Mouse (Mus musculus) adrenal gland, adult 18-20 months (tissue): ENCODE data around the gene Dspp. TPM values are rescaled to one million over a fixed set of nuclear protein-coding genes. Genes with fewer than 3 reads are reported as not detected.

Experiments
- DNase-seq, 2 experiments: peaks; one replicate each; pipeline ENCODE4 v3.0.0; 2021 to 2022; ENCODE audit warnings: low spot score in 2 of 2
- long read RNA-seq, 2 experiments: library from polyadenylated mRNA; stranded (forward); transcript quantifications; one replicate each; pipeline ENCODE4 v2.0.0; 2021
- total RNA-seq, 2 experiments: library from RNA; stranded (reverse); gene quantifications; 1 replicate in 1 of 2; 2 replicates in 1 of 2; pipeline ENCODE4 v1.2.3; 2021

Dspp gene
- not detected for total RNA-seq
- long read RNA-seq, experiment 1: 0 reads
- long read RNA-seq, experiment 2: 0 reads

DNA sequence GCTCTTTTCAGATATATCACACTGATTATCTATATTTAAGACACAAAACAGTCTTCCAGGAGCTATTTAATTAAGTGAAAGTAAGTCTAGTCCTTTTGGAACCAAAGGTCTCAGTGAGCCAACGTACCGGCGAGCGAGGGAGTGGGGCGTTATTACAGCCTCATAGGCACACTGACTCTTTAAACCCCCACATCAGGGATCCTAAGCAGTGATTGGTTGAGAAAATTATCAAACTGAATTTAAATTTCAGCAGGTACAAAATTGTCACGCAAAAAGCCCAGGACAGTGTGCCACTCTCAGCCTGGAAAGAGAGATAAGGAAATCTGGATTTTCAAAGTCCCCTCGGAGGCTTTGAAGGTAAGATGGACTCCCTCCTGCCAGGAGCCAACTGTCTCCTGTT lies at the start of gene Dspp:
TSS of gene Dspp (plus strand) at position 301 of the 400 bp plus-strand sequence.
- DNase-seq: no peak

DNA sequence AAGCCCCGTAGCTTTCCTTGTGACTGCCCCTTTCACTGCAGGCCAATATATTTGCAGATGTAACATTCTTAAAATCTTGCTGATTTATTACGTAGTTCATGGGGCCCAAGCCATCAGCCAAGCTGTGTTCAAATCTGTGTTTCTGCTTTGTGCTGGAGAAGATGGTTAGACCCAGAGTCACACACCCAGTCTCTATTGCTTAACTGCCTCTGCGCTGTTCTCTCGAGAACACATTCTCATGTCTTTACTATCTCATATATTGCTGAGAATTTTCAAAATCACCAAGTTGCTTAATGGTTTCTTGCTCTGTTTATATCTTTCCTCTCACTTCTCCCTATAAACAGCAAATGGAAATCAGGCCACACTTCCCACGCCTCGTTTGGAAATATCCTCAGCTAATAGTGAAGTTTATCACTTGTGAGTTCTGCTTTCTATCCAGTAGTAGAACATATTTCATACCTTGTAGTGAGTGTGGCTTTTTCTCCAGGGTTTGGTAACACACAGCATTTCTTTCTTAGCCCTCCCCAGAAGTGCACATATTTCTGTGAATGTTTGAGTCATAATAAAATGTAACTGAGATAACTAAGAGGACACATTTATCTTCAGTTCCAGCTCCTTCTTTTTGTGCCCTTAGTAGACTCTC lies 46.4 kb upstream of the Dspp start:
- DNase-seq: no peak

DNA sequence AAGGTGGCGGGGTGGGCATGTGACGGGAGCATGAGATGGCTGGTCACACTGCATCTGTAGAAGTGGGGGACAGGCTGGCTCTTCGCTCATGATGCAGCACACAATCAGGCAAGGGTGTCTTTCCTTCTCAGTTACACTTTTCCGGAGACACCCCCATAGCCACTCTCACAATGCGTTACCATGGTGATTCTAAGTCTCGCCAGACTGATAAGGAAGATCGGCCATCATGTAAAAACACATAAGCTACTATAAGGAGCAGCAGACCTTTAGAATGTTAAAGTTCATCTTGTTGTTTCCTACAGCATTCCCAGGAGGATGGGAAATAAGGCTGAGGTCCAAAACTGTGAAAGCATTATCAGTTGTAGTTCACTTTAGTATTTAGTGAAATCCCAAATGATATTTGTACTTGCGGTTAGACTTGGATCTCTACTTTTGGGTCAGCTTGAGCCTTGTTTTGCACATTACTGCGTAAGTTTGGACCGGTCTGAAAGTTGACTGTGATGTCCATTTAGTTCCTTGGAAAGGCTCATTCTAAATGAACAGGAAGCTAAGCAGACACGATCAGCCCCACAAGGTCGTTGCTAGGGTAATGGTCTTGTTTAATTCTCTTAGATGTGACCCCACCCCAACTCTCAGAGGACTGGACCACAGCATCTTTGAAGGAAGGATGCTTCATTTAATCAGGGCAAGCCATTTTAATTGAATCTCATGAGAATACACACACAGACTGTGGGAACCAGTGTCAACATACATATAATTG lies 43.8 kb upstream of the Dspp start:
- DNase-seq: no peak

DNA sequence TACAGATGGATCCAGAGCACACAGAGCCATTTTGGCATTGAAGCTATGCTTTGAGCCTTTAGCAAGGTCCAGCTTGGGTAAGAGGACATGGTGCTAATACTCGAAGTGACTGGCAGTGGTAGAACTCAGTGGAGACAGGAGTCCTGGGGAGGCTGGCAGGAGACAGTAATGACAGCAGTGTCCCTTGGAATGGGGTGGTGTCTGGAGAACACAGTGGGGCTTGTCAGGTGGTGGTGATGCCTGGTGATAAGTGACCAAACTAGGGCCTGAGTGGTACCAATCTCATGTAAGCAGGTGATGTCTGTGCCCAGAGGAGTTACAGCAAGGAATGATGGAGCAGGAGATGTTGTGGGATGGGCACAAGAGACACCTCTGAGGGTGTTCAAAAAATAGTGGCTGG lies 43.2 kb upstream of the Dspp start:
- DNase-seq: no peak

DNA sequence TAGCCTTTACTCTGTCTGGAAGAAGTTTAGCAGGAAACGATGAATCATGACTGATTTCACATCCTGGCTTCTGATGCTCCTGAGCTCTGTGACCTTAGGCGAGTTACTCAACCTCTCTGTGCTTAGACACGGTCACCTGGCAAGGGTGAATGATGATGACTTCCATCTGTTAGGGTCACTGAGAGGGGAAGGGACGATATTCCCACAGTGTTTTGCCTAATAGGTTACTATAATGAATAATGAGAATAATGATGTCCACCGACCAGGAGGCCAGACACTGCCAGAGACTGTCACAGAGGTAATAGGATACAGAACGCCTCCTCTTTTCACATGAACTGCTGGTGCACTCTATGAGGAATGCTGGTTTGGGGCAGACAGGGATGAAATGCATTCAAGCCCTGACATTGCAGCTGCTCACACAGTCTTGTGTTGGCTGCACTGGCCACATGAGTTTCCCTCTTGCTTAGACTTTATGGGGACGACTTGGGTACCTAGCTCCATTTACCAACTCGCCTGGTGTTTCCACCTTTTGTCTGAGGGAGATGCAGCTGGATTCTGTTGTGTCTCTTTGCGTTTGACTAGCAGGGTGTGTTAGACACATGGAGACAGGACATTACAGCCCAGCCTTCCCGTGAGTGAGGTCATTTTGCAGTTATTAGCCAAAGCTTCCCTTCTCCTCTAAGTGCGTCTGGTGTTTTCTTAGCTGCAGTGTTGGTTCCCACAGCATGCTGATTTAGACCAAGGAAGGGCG lies 42.1 kb upstream of the Dspp start:
- DNase-seq: no peak

DNA sequence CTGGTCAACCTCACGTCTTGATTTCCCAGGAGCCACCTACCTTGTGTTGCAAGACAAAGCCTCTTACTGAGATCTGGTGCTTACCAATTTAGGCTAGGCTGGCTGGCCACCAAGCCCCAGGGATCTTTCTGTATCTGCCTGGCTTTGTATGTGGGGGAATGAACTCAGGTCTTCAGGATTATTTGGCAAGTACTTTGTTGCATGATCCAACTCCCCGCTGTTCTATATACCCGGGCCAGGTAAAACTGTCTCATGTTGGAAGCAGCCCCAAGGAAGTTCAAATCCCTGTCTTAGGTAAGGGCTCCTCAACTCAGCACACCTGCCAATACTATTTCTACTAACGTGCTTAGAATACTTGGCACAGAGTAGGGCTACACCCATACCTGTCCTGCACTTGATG lies 39.6 kb upstream of the Dspp start:
- no peak for DNase-seq

DNA sequence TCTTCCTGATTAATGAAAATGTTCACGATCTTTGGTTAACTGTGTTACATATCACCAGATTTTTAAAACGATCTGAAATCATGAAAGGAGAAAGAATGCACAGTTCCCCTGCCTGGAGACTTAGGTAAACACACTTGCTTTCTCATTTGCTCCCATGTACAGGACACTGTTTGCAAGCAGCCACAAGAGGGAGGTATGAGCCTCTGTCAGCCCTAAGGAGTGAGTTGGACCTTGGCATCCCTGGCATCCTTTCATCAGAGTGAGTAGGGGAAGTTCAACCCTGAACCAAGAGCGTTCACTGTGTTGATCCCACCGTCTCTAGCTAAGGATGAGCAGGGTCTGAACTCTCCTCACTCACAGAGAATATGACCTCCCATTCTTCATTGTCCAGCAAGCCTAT lies 39.0 kb upstream of the Dspp start:
- DNase-seq: no peak

DNA sequence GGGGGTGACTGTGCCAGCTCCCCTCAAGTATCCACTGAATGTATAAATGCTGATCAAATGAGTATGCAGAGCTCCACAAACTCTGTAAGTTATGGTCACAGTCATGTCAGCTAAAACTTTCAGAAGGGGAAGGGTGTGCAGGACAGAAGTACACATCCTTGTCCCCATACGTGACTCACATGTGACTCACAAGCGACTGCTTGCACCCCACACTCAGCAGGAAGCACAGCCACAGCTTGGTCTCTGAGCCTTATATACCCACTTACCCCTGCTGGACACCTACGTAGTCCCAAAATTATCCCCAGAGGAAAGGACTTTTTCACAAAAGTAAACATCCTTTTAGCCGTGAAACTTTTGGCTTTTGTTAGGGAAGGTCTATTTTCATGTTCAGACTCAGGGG lies 36.8 kb upstream of the Dspp start:
- no peak for DNase-seq

DNA sequence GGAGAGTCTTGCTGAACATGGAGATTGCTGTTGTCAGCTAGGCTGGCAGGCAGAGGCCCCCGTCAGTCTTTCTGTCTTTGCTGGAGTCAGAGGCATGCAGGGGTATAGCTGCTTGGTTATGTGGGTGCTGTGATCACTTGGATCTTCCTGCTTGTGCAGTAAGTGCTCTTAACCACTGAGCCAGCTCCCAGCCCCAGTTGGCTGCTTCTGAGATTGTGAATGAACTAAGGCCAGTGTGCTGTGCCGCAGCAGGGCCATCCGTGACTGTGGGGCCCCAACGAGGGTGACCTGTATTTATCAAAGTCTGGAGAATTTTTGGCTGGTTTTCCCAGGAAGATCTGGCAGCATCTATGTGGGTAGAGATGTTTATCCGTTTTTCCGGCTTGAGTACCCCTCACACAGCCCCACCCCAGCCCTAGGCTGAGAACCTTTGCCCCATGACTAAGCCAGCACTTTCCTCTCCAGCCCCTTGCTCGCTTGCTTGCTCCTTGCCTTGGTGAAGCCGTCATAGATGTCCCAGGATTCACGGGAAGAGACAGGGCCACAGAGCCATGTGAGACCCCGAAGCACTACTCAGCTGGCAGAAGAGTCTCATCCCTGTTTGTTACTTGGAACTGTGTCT lies 32.5 kb upstream of the Dspp start:
- DNase-seq: no peak

DNA sequence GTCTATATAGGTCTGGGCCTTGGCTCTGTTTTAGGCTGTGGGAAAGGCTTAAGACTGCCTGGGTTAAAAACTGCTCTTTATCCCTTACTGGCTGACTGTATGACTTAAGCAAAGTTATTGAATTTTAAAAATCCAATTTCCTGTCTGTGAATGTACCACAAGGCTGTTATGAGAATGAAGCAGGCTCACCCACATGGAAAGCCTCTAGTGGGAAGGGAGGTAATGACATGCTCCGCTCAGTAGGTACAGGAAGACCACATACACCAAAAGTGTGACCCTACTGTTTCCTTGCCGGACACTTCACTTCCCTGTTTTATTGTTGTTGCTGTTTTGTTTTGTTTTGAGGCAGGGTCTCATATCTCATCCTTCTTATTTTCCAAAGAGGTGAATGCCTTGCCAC lies 29.4 kb upstream of the Dspp start:
- no peak for DNase-seq

DNA sequence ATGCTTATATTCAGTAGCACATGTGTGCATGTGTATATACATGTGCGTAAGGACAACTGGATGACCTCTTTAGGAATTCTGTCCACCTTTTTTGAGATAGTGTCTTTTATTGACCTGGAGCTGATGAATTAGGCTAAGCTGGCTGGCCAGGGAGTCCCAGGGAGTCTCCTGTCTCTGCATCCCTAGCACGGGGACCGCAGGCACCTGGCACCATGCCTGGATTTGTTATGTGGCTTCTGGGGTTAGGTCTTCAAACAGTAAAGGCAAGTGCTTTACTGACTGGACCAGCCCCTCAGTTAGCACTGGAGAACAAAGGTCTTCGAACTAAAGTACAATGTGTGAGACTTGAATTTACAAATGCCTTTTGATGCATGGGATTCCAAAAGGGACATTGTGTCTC lies 26.5 kb upstream of the Dspp start:
- no peak for DNase-seq

DNA sequence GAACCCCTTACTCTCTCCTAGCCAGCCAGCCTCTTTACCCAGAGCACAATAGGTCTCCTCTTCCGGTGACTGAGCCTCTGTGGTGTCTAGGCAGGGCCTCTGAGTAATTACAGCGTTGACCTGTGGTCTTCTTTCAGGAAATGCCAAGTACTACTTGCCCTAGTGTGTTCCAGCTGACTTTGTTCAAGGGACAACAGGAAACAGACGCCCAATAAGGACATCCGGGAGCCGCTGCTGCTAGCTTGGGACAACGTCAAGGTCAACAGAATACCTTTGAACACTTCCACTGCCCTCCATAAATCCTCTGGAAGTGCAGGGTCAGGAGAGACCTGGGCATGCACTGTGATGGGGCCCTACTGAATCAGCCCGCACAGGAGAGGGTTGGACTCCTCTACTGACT lies 21.2 kb upstream of the Dspp start:
- peak; percentile 15 to 26 for DNase-seq

DNA sequence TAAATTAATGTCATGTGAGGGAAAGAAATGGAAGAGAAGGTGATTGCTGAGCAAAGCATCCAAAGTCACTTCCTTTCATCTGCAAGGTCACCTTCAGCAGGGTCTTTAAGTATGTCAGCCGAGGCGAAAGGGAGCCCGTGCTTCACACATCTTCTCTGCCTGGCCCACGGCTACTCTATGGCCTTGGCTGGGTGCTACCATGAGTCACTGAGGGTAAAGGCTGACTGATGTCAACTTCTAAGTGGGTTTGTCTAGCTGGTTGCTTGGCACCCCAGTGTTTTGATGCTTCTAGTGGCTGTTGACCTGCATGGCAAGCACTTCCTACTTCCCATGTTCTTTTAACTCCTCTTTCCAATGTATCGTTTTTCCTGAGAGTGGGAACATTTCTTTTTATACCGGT lies 20.3 kb upstream of the Dspp start:
- DNase-seq: peak in 1 of 2 experiments; percentile 19

DNA sequence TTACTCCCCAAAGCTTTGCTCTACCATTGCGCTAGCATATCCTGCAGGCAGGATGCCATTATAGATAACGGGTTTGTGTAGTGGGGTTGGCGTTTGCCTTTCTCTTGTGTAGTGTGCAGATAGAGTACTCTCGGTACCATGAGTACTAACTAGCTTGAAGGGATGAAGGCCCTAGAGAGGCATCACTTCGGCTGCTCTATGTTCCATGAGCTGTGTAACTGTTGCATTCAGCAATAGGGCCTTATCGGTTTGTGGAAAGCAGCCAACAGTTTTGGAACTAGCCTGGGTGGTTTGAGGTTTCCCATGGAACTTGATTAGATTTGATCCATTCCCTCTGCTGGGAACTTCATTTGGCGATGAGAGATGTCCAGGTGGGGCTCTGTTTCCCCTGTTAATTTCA lies 12.8 kb upstream of the Dspp start:
- DNase-seq: no peak

DNA sequence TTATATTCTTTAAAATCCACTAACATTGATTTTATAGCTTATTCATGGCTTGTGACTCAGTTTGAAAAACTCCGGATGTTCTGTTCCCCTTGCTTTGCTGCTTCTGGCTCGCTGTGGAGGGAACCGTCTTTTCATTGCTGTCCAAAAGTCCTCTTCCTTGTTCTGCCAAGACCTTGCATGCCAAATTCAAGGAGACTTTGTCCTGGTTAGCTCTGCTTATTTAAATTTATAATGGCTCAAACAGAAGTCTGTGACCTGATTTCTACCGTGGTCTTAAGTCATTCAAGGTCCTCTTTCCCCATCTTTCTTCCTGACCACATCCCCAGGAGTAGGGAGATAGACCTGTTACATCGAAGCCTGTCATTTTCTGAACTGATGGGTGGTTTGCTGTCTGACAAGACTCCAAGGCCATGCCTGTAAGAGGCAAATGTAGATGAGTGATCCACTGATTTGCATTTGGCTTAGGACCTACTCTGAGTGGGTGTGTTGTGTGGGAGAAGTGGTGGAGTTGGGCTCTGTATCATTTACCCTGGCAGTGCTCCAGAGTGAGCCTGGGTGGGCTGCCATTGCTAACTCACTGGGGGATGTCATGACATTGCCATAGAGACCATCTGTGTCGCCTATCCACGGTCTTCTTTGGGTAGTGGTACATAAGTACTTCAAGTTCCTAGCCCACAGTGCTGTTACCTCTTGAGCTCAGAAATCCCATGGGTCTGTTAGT lies 12.0 kb upstream of the Dspp start:
- peak in 1 of 2 experiments; percentile 27 for DNase-seq

DNA sequence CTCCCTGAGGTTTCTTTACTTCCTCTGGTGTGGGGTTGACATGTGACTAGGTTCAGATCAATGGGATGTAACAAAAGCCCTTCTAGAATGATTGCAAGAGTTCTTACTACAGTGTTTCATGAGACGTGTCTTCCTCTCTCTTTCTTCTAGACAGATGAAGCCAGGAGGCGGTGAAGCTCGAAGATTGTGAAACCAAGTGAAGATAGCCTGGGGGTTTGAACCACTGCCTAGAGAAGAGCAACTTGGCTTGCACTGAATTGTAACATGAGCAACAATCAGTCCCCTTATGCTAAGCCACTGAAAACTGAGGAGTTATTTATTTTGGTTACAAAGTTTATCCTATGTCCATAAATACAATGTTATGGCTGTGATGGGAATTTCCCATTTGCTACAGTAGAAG lies 9.9 kb upstream of the Dspp start:
- DNase-seq: no peak

DNA sequence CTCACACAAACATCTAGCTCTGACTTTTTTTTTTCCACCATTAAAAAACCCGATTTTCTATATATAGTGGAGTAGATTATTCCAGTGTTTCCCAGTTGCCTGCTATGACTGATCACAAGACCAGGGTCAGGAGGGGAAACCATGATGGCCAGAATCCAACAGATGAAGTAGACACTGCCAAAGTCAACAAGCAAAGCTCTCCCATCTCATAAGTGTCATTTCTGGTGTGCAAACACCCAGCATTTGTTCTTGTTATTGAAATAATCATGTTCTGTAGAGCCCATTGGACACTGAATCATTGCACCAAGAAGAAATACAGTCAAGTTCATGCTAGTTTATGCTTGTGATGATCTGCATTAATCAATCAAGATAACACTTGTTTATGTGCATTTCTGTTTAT lies 9.1 kb upstream of the Dspp start:
- DNase-seq: no peak

DNA sequence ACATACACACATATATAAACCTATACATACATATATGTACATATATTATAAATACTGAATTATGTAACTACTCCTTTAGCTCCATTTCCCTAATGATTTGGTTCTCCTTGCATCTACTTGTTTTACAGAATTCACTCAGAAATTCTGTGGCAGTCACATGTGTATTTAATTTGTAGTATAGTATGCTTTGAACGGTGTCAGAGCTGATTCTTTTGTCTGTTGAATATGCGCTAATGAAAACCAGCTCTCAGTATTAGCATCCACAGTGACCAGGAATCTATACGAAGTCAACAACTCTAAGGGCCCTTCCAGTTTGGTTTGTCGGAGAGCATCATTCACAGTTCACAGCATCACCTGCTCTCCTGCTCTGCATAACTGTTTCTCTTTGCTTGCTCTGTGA lies 7.0 kb upstream of the Dspp start:
- DNase-seq: no peak

DNA sequence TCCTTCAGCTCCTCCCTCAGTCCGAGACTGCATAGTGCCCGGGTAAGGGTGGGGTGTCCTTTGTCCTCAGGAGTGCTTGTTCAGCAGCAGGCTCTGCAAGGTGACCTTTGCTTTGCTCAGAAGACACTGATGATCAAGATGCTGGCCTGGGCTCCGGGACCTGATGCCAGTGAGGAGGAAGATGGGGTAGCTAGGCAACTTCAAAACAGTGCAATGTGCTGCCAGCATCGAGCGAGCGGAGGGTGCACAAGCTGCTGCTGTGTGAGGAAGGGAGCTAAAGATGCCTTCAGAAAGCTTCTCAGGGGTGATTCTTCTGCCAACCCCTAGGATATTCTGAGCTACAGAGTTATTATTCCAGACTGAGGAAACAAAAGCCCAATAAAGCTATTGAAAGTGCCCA lies 2.6 kb downstream of the Dspp start:
- no peak for DNase-seq

DNA sequence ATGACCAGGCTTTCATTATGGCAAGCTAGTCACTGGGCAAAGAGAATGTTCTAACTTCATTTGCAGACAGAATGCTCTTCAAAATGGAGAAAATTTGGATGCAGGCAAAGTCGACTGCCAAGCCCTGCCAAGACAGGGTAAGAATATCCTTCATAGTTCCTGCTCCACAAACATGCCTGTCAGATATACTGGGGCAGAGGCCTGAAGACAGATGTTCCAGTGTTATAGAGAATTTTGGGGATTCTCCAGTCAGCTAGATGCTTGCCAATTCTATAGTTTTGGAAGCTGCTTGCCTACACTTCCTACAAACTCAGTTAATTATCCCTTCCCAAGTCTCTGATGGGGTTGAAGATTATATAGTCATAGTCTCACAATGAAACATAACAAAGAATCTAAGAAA lies 13.2 kb downstream of the Dspp start:
- no peak for DNase-seq

DNA sequence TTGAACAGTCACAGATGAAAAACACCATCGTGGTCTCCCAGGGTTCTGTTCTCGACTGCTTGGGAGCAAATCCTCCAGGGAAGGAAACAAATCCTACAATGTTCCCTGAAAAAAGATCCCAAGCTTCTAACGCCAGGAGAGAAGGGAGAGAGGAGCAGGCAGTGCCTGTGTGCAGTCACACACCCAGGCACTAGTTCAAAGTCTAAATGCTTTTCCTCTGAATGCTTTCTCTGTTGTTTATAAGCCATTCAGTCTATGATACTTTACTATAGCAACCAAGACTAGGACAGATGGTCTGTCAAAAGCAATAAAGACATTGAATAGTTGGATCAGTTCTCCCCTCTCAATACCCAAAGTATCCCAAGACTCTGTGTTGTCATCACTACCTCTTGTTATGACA lies 16.8 kb downstream of the Dspp start:
- DNase-seq: no peak
